Mouse (Mus musculus) kidney, adult 9 months (tissue): ENCODE data around the gene Ap5z1.

Experiments
- DNase-seq: peaks from one replicate; pipeline ENCODE4 v3.0.0; 2022

Gene Ap5z1

GRCm38 (mm10) chr5:142463461-142464454 lies at the start of gene Ap5z1:
TSS of gene Ap5z1 (plus strand) at chr5:142463944.
- DNase-seq = peak; percentile 97

- DNase-seq = no peak
These were observed 48.3 kb upstream of the Ap5z1 start for GRCm38 (mm10) chr5:142415401-142415800.

DNA sequence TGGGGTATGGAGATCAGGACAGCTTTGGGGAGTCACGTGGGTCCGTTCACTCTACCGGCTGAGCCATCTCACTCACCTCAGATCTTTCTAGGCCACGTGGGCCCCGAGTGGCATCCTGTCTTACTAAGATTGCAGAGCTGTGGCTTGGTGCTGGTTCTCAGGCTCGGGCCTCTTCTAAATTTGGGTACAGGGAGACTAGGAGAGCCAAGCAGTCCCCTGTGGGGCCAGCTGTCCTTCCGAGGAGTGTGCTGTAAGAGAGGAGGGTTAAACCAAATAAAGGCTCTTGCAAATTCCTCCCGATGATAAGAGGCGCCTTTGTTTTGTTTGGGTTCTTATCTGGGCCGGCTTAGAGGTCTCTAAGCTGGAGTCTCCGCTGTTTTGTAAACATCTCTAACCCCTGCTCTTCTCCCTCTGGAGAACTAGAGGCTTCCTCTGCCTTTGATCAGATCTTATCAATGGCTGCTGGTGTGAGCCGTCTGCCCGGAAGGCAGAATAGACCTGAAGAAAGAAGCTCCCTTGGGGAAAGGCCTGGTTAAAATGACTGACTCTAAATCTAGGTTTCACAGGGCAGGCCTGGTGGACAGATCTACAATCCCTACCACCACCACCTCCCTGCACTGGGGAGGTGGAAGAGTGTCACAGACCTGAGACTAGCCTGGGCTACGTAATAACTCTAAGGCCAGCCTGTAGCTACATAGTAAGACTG lies 47.5 kb upstream of the Ap5z1 start:
- no peak for DNase-seq

GRCm38 (mm10) chr5:142417104-142417503 lies 46.6 kb upstream of the Ap5z1 start:
- peak; percentile 57 for DNase-seq

DNA sequence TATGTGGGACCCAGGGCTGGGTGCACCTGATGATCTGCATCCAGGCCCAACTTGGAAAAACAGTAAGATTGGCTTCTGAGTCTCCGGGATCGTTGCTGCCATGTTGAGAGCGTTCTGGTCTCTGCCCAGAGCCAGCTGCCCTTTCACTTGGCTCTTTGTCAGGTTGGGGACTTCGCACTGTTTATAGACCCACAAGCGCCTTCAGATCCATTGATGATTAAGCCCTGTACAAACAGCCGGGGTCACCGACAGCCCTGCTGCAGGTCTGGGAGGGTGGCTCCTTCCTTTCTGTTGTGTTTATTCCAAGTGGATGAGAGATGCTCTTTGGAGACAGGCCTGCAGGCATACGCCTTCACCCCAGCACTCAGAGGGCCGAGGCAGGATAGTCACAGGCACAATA lies 45.9 kb upstream of the Ap5z1 start:
- peak; percentile 80 for DNase-seq

GRCm38 (mm10) chr5:142418419-142418818 lies 45.3 kb upstream of the Ap5z1 start:
- no peak for DNase-seq

- DNase-seq = no peak
These were observed 43.4 kb upstream of the Ap5z1 start for GRCm38 (mm10) chr5:142420317-142420716.

DNA sequence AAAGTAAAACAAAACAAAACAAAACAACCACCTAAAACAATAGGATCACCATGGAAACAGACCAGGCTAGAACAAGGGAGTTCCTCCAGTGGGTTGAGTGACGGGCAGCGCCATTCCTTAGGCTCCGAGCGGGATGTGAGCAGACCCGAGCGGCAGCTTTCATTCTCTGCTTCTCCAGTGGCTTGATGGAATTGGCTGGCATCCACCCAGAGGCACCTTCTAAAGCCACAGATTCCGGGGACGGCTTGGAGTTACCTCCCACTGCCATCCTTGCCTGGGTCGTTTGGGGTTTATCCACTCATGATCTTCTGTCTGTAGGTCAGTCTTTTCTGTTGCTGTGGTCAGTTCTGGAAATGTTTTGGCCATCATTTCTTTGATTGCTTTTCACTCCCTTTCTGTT lies 42.8 kb upstream of the Ap5z1 start:
- DNase-seq = peak; percentile 40

DNA sequence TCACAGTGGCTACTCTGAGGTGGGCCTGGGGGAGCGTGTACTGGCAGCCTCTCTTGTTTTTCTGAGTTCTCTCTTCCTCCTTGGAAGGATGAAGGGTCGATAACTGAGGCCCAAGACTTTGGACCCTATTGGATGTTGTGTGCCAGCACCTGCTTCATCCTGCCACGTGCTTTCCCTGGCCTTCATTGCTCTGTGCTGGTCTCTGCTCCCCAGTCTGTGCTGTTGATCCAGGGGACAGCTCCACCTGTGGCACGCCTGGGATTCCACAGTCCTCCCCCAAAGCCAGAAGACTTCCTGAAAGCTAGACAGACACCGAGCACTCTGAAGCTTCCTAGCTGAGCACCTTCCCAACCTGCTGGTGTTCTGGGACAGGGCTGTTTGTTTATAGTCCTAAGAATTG lies 41.9 kb upstream of the Ap5z1 start:
- DNase-seq = peak; percentile 65

DNA sequence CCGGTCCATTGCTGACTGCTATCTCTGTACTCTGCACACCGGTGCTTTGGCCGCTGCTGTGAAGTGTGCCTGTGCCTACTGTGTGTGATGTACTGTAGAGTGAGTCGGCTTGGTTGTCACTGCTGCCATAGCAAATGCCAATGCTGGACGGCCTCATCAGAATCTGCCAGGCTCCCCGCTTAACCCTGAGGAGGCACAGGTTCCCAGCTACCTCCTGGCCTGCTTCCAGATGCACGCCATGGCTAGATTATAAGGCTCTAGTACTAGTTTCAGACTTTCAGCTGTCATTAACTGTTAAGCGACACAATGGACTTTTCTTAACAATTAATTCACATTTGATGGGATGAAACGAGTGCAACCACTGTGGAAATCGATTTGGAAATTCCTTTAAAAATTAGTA lies 40.6 kb upstream of the Ap5z1 start:
- no peak for DNase-seq

DNA sequence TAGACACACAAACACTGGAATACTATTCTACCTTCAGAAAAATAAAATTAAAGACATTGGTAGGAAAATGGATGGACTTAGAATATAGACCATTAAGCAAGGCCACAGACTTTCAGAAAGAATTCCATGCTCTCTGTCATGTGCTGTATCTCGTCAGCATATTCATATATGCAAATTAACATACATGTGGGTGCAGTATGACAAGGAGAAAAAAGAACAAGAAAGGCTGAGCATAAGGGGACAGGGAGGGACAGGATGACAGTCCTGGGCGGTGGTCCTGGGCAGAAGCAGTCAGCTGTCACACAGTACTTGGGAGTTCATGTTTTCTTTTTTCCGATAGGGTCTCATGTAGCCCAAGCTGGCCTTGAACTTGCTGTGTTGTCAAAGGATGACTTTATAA lies 40.0 kb upstream of the Ap5z1 start:
- no peak for DNase-seq

GRCm38 (mm10) chr5:142424627-142425349 lies 39.0 kb upstream of the Ap5z1 start:
- DNase-seq = peak; percentile 77

GRCm38 (mm10) chr5:142426476-142426875 lies 37.3 kb upstream of the Ap5z1 start:
- DNase-seq = no peak

GRCm38 (mm10) chr5:142427876-142428275 lies 35.9 kb upstream of the Ap5z1 start:
- DNase-seq = peak; percentile 34

DNA sequence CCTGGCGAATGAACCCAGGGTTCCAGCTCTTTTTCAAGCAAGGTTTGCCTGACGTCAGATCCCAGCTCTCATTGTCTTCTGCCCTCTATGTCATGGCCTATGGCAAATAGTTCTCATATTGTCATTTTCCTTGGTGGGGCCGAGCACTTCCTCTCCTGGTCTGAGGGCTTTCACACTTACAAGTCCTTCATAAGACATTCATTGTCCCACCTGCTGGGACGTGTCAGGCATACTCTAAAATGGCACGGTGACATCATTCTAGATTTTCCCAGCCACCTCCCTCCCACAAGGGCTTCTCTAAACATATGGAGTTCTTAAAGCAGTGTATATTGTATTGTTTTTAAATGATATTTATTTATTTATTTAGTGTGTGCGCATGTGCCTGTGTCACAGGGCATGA lies 35.1 kb upstream of the Ap5z1 start:
- no peak for DNase-seq

GRCm38 (mm10) chr5:142431029-142431428 lies 32.7 kb upstream of the Ap5z1 start:
- no peak for DNase-seq

- DNase-seq = no peak
These were observed 31.8 kb upstream of the Ap5z1 start for GRCm38 (mm10) chr5:142431811-142432434.

DNA sequence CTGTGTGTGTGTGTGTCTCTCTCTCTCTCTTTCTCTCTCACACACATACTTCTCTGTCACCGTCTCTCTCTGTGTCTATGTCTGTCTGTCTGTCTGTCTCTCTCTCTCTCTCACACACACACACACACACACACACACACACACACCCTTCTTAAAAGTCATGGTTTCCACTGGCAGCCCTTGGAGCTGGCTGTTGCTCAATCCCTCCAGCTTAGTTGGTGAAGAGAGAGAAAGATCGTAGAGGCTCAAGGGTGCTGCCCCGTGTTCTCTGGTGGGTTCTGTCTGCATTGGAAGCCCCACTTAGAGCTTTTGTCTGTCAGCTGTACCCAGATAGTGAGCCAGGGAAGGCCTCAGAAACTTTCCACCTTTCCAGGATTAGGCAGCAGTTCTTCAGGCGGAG lies 31.0 kb upstream of the Ap5z1 start:
- no peak for DNase-seq

GRCm38 (mm10) chr5:142434052-142434451 lies 29.7 kb upstream of the Ap5z1 start:
- DNase-seq = no peak

DNA sequence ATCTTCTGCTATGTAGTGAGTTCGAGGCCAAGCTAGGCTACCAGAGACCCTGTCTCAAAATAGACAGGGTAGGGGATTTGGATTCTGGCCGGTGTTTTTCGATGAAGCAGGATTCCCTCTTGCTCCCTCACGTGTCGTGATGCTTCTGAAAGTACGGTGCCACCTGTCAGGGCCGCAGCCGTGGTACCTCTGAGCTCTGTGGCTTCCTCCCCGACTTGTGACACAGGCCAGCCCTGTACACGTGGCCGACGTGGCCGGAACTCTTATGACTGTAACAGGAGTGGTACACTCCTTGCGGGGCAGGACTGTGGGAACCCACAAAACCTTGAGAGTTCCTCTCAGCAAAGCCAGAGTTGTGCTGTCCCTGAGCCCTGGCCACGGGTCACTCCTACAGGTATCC lies 28.0 kb upstream of the Ap5z1 start:
- DNase-seq = no peak

GRCm38 (mm10) chr5:142438380-142438938 lies 25.3 kb upstream of the Ap5z1 start:
- DNase-seq = no peak

- DNase-seq = no peak
These were observed 23.8 kb upstream of the Ap5z1 start for GRCm38 (mm10) chr5:142439911-142440432.
